Mouse (Mus musculus) mature B cell (primary cell): ENCODE results near the gene Pot1b.

Source experiments
- in situ Hi-C: fragments of 300-500 bp; cut with MboI; formaldehyde crosslinking; loops from 2 replicates; pipeline ENCODE4 v1.14.3; 2019

The Pot1b gene

GRCm38 (mm10) chr17:55711984-55712811 lies at the start of gene Pot1b:
TSS of gene Pot1b (minus strand) at chr17:55712628.
- in situ Hi-C loops: loop anchor here (25.0 kb wide), 2 partner anchors 175 to 250 kb away; partner anchors contain the start of genes Ebi3, Shd, Yju2 and Zfp119a

GRCm38 (mm10) chr17:55751170-55751569 lies 38.7 kb upstream of the Pot1b start:
- in situ Hi-C loops: no loop called here

GRCm38 (mm10) chr17:55749786-55750185 lies 37.4 kb upstream of the Pot1b start, which contains the start of gene Adgre4:
TSS of gene Adgre4 (plus strand) at chr17:55749984.
- in situ Hi-C loops: no loop called here

GRCm38 (mm10) chr17:55736675-55737074 lies 24.2 kb upstream of the Pot1b start:
- in situ Hi-C loops: no loop called here

- in situ Hi-C loops: no loop called here
Measured at GRCm38 (mm10) chr17:55726193-55726592, 13.8 kb upstream of the Pot1b start.

GRCm38 (mm10) chr17:55722250-55722649 lies 9.8 kb upstream of the Pot1b start:
- in situ Hi-C loops: loop anchor here (25.0 kb wide), 2 partner anchors 165 to 240 kb away; partner anchors contain the start of genes Ebi3, Shd, Yju2 and Zfp119a

- in situ Hi-C loops: loop anchor here (25.0 kb wide), 2 partner anchors 166 to 241 kb away; partner anchors contain the start of genes Ebi3, Shd, Yju2 and Zfp119a
Measured at GRCm38 (mm10) chr17:55721270-55721669, 8.8 kb upstream of the Pot1b start.

GRCm38 (mm10) chr17:55702865-55703264 lies 9.6 kb downstream of the Pot1b start:
- in situ Hi-C loops: loop anchor here (25.0 kb wide), 2 partner anchors 184 to 259 kb away; partner anchors contain the start of genes Ebi3, Shd, Yju2 and Zfp119a

GRCm38 (mm10) chr17:55702161-55702820 lies 10.1 kb downstream of the Pot1b start:
- in situ Hi-C loops: loop anchor here (25.0 kb wide), 2 partner anchors 185 to 260 kb away; partner anchors contain the start of genes Ebi3, Shd, Yju2 and Zfp119a

- in situ Hi-C loops: no loop called here
Measured at GRCm38 (mm10) chr17:55699388-55699787, 13.0 kb downstream of the Pot1b start.

GRCm38 (mm10) chr17:55661099-55661498 lies 51.3 kb downstream of the Pot1b start:
- in situ Hi-C loops: no loop called here

GRCm38 (mm10) chr17:55625092-55625491 lies 87.3 kb downstream of the Pot1b start, which contains the start of gene Vmn2r118:
TSS of gene Vmn2r118 (minus strand) at chr17:55625192.
- in situ Hi-C loops: no loop called here
